Mouse (Mus musculus) liver, postnatal 0 days (tissue): ENCODE results near the gene Parp3. TPM values are rescaled to one million over a fixed set of nuclear protein-coding genes. Genes with fewer than 3 reads are reported as not detected.

Experiments
- ATAC-seq: fragments of 200-750 bp; cut with Nextera tagmentation; 2 replicates; pipeline ENCODE4 v1.8.0; 2017; ENCODE audit warnings: mild to moderate bottlenecking, moderate library complexity
- DNase-seq: peaks from one replicate; pipeline ENCODE4 v3.0.0-alpha.2; 2016
- H3K27ac ChIP-seq: fragments of 300-500 bp; sonication (generic); 2 replicates; pipeline ENCODE4 v1.5.1; 2014; ENCODE audit warnings: antibody characterized with exemption, moderate library complexity, mild to moderate bottlenecking, low read depth
- H3K27me3 ChIP-seq: fragments of 300-500 bp; sonication (generic); 2 replicates; pipeline ENCODE4 v1.6.1; 2014; ENCODE audit warnings: low read length, control low read depth, mixed read lengths; ENCODE audit not compliant: insufficient read depth
- H3K36me3 ChIP-seq: fragments of 300-500 bp; sonication (generic); replicated peaks from 2 replicates; pipeline ENCODE4 v1.6.1; 2014; ENCODE audit warnings: mild to moderate bottlenecking, control low read depth, low read length, moderate library complexity, mixed read lengths; ENCODE audit not compliant: insufficient read depth
- H3K4me1 ChIP-seq: fragments of 300-500 bp; sonication (generic); 2 replicates; pipeline ENCODE4 v1.6.1; 2014; ENCODE audit warnings: antibody characterized with exemption, mild to moderate bottlenecking, control low read depth; ENCODE audit not compliant: insufficient read depth
- H3K4me2 ChIP-seq: fragments of 300-500 bp; sonication (generic); 2 replicates; pipeline ENCODE4 v1.6.1; 2014; ENCODE audit warnings: low read depth, mild to moderate bottlenecking, low read length, moderate library complexity, mixed read lengths
- H3K4me3 ChIP-seq: fragments of 300-500 bp; sonication (generic); 2 replicates; pipeline ENCODE4 v1.5.1; 2014; ENCODE audit warnings: low read depth, low read length
- H3K9ac ChIP-seq: fragments of 300-500 bp; sonication (generic); replicated peaks from 2 replicates; pipeline ENCODE4 v1.6.1; 2014; ENCODE audit warnings: mild to moderate bottlenecking, moderate library complexity
- H3K9me3 ChIP-seq: fragments of 300-500 bp; sonication (generic); 2 replicates; pipeline ENCODE4 v1.6.1; 2016; ENCODE audit warnings: mild to moderate bottlenecking, control low read depth, low read length, mixed read lengths
- CTCF ChIP-seq: sonication (generic); IDR thresholded peaks from 2 replicates; pipeline ENCODE4 v1.5.1; 2016; ENCODE audit warnings: antibody characterized with exemption, low read depth
- EP300 ChIP-seq: IDR thresholded peaks from 2 replicates; pipeline ENCODE4 v1.6.1; 2016; ENCODE audit warnings: antibody characterized with exemption, low read depth, mild to moderate bottlenecking
- WGBS: fragments of 180-500 bp; shearing (Covaris S2); extraction: QIAGEN DNeasy Blood & Tissue Kit; methylation state at CpG from one replicate; pipeline ENCODE4 v1.1.7; 2014; ENCODE audit not compliant: insufficient replicate concordance; 5-methylcytosine and 5-hydroxymethylcytosine counted together
- polyA plus RNA-seq: library from polyadenylated mRNA; unstranded; fragments of >200 nt; fragmentation: Nextera tagmentation; extraction: Ambion mirVana; gene quantifications from 2 replicates; pipeline ENCODE4 v1.2.1, GENCODE M21; 2015

Parp3 gene
- polyA plus RNA-seq, 1 experiment from 2014 or later, result 1.6 TPM

- Histone ChIP-seq H3K4me1 (peaks cover 20% of the 10 kb centered on the region), H3K27ac (peak overlapping the region; percentile 64), H3K4me3 (peak overlapping the region; percentile 25), H3K9me3 (no peaks in the 10 kb centered on the region), H3K4me2 (peak overlapping the region; percentile 98), H3K9ac (peak overlapping the region; percentile 39), H3K27me3 (no peaks in the 10 kb centered on the region), H3K36me3 (peaks cover 9% of the 10 kb centered on the region; the same call in 1 of the 2 replicates)
- DNase-seq, result peak; percentile 48
- TF ChIP-seq CTCF, result no peak
- TF ChIP-seq EP300, result no peak
- peak; percentile 29; the same call in 1 of the 2 replicates for ATAC-seq
- 13% methylated on average over 16 of the region's 16 CpGs for WGBS
These were observed 486 bp downstream of the Parp3 start for GRCm38 (mm10) chr9:106476002-106476923.

- H3K27me3 ChIP-seq, result no peaks in the 10 kb centered on the region
- TF ChIP-seq EP300, result no peak
- TF ChIP-seq CTCF, result no peak
- no peak for DNase-seq
- H3K27ac ChIP-seq, result peak within 1 kb of the TSS; percentile 64
- H3K4me3 ChIP-seq, result peak within 1 kb of the TSS; percentile 25
- WGBS, result 74% methylated on average over 10 of the region's 10 CpGs
- H3K4me2 ChIP-seq, result peak within 1 kb of the TSS; percentile 98
- ATAC-seq, result no peak
- H3K9me3 ChIP-seq, result no peaks in the 10 kb centered on the region
- H3K36me3 ChIP-seq, result peaks cover 6% of the 10 kb centered on the region; the same call in 1 of the 2 replicates
- peaks cover 20% of the 10 kb centered on the region for H3K4me1 ChIP-seq
- H3K9ac ChIP-seq, result peak within 1 kb of the TSS; percentile 39
These were observed 1.1 kb downstream of the Parp3 start, which contains the start of gene Rrp9 for GRCm38 (mm10) chr9:106475663-106476001. Rrp9 (plus strand) TSS chr9:106475963.

GRCm38 (mm10) chr9:106475046-106475445, 1.7 kb downstream of the Parp3 start:
- H3K9ac ChIP-seq, result peak overlapping the region; percentile 21; the same call in 1 of the 2 replicates

GRCm38 (mm10) chr9:106474456-106474855, 2.3 kb downstream of the Parp3 start:
- Histone ChIP-seq H3K9me3 (no peaks in the 10 kb centered on the region), H3K36me3 (no peaks in the 10 kb centered on the region), H3K4me1 (peaks cover 20% of the 10 kb centered on the region), H3K4me2 (no peak overlapping the region), H3K9ac (no peak overlapping the region), H3K27me3 (no peaks in the 10 kb centered on the region), H3K27ac (no peak overlapping the region), H3K4me3 (no peak overlapping the region)
- DNase-seq (peak; percentile 81), ATAC-seq (no peak)
- no peak for TF ChIP-seq EP300
- peak; percentile 87 for TF ChIP-seq CTCF
- 6% methylated on average over 5 of the region's 6 CpGs for WGBS

More at GRCm38 (mm10) chr9:106475046-106475445, 1.7 kb downstream of the Parp3 start:
- H3K4me3 ChIP-seq, result no peak overlapping the region
- H3K27me3 ChIP-seq, result no peaks in the 10 kb centered on the region
- no peaks in the 10 kb centered on the region for H3K9me3 ChIP-seq
- no peak overlapping the region for H3K4me2 ChIP-seq
- TF ChIP-seq EP300 (no peak), CTCF (no peak)
- peaks cover 20% of the 10 kb centered on the region for H3K4me1 ChIP-seq
- no peak for DNase-seq
- no peak overlapping the region for H3K27ac ChIP-seq
- no peak for ATAC-seq
- WGBS, result 57% methylated on average over 7 of the region's 7 CpGs
- 0 out of 2 replicates have a peak, but pooled peaks cover under 1% of the 10 kb centered on the region for H3K36me3 ChIP-seq

GRCm38 (mm10) chr9:106473753-106474105, 3.0 kb downstream of the Parp3 start:
- no peaks in the 10 kb centered on the region for H3K36me3 ChIP-seq
- no peak overlapping the region for H3K27ac ChIP-seq
- 74% methylated on average over 5 of the region's 5 CpGs for WGBS
- no peak overlapping the region for H3K4me3 ChIP-seq
- peaks cover 20% of the 10 kb centered on the region for H3K4me1 ChIP-seq
- no peaks in the 10 kb centered on the region for H3K27me3 ChIP-seq
- TF ChIP-seq EP300 (no peak), CTCF (no peak)
- H3K9me3 ChIP-seq, result no peaks in the 10 kb centered on the region
- no peak overlapping the region for H3K4me2 ChIP-seq
- no peak overlapping the region for H3K9ac ChIP-seq
- DNase-seq (no peak), ATAC-seq (no peak)

GRCm38 (mm10) chr9:106473081-106473752, 3.5 kb downstream of the Parp3 start:
- H3K27ac ChIP-seq, result peak overlapping the region; percentile 34; the same call in 1 of the 2 replicates
- no peak for TF ChIP-seq EP300
- TF ChIP-seq CTCF, result no peak
- no peaks in the 10 kb centered on the region for H3K9me3 ChIP-seq
- H3K9ac ChIP-seq, result no peak overlapping the region
- ATAC-seq, result no peak
- H3K36me3 ChIP-seq, result no peaks in the 10 kb centered on the region
- 85% methylated on average over 16 of the region's 16 CpGs for WGBS
- peaks cover 19% of the 10 kb centered on the region for H3K4me1 ChIP-seq
- no peak overlapping the region for H3K4me3 ChIP-seq
- H3K4me2 ChIP-seq, result no peak overlapping the region
- no peaks in the 10 kb centered on the region for H3K27me3 ChIP-seq
- no peak for DNase-seq
